Comparison of ENCODE assay signal across 33 mouse cellular contexts in the genomic region with DNA sequence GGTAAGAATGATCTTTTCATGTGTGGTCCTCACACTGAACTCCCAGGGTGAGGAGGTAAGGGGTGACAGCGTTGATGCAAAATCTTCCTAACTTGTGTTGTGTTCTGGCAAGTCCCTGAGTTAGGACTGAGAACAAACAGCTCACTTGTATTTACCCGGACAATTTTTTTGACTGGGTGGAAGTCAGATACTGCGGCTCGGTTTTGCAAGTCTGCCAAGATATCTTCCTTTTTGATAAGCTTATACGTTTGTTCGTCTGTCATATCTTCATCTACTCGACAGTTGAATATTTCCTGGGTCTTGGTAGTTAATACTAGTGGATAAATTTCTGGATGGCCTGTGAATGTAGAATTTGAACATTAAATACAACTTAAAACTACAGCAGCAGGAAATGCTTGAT. TPM values are rescaled to one million over a fixed set of nuclear protein-coding genes. Genes with fewer than 3 reads are reported as not detected.
"Had no signal": no experiment of that assay in that cellular context is flagged by ENCODE, and none has a peak within 500 bp of the region (broad histone marks: within the 10 kb centered on the region; RNA-seq: fewer than 3 reads in every experiment).

No protein-coding gene starts in this region.

- H3K4me1 ChIP-seq: hindbrain, embryonic 10.5 days; hindbrain, embryonic 12.5 days; intestine, embryonic 15.5 days; limb, embryonic 12.5 days had no signal

- DNase-seq: gastrocnemius, postnatal 14 days; heart, adult 2 months; heart, postnatal 4 days; kidney, adult 18-20 months; kidney, adult 8-10 months; kidney, postnatal 10 days; kidney, postnatal 25 days; kidney, postnatal 4 days; liver had no signal

- H3K36me3 ChIP-seq: heart, embryonic 13.5 days; heart, embryonic 15.5 days; hindbrain, embryonic 10.5 days; hindbrain, embryonic 12.5 days; intestine, embryonic 15.5 days; limb, embryonic 10.5 days; limb, embryonic 12.5 days had no signal

- H3K9ac ChIP-seq: heart, embryonic 13.5 days; heart, embryonic 15.5 days; hindbrain, embryonic 12.5 days; hindbrain, embryonic 14.5 days; intestine, embryonic 15.5 days; limb, embryonic 12.5 days had no signal

- H3K27me3 ChIP-seq: heart, embryonic 13.5 days; heart, embryonic 15.5 days; hindbrain, embryonic 12.5 days; intestine, embryonic 15.5 days; limb, embryonic 12.5 days had no signal

- H3K27ac ChIP-seq: heart, adult 2 months; heart, embryonic 13.5 days; heart, embryonic 15.5 days; hindbrain, embryonic 10.5 days; hindbrain, embryonic 12.5 days; hindbrain, embryonic 14.5 days; intestine, embryonic 15.5 days; layer of hippocampus, adult 2 months; left cerebral cortex, adult 2 months; limb, embryonic 10.5 days; limb, embryonic 12.5 days had no signal

- ATAC-seq: hindbrain, embryonic 16.5 days; inflammation-experienced regulatory T-cells, adult 6 months; intestine, embryonic 15.5 days; intestine, postnatal 0 days had no signal

- H3K9me3 ChIP-seq: heart, embryonic 15.5 days; hindbrain, embryonic 12.5 days; intestine, embryonic 15.5 days; limb, embryonic 10.5 days; limb, embryonic 12.5 days had no signal

- H3K4me3 ChIP-seq: heart, adult 2 months; heart, embryonic 13.5 days; heart, embryonic 15.5 days; hindbrain, embryonic 10.5 days; hindbrain, embryonic 12.5 days; intestine, embryonic 15.5 days; layer of hippocampus, adult 2 months; left cerebral cortex, adult 2 months; limb, embryonic 10.5 days; limb, embryonic 12.5 days had no signal

RNA-seq across cellular contexts. Expression of a gene that starts 10.9 kb away (rescaled TPM):
- total RNA-seq: gastrocnemius, adult 18-20 months; gastrocnemius, adult 8-10 months; gastrocnemius, postnatal 14 days; gastrocnemius, postnatal 4 days; granulocyte monocyte progenitor cell, adult 5-6 weeks; heart, adult 2 months; heart, postnatal 25 days had no signal
- polyA plus RNA-seq: heart, embryonic 13.5 days; heart, postnatal 0 days; kidney, embryonic 14.5 days; limb, embryonic 10.5 days; limb, embryonic 12.5 days had no signal

RNA-seq across cellular contexts. Expression of a gene that starts 20.3 kb away (rescaled TPM):
- total RNA-seq: gastrocnemius, adult 18-20 months; gastrocnemius, adult 8-10 months; gastrocnemius, postnatal 14 days; granulocyte monocyte progenitor cell, adult 5-6 weeks; heart, adult 2 months; heart, postnatal 25 days; layer of hippocampus, adult 2 months; layer of hippocampus, postnatal 10 days; layer of hippocampus, postnatal 25 days; left cerebral cortex, adult 2 months; left cerebral cortex, postnatal 14 days; left cerebral cortex, postnatal 36 days had no signal
- polyA plus RNA-seq: heart, adult 2 months had no signal

RNA-seq across cellular contexts. Expression of a gene that starts 52.6 kb away (rescaled TPM):
- total RNA-seq: gastrocnemius, adult 18-20 months; layer of hippocampus, adult 2 months; layer of hippocampus, postnatal 10 days; layer of hippocampus, postnatal 25 days; left cerebral cortex, adult 2 months; left cerebral cortex, postnatal 14 days; left cerebral cortex, postnatal 36 days had no signal
